Mouse (Mus musculus): ENCODE measurements at regions not wholly inside any gene's neighbourhood (a gene's known extent, or its start where the extent isn't known, plus 50 kb on each side); places are given as distances from the start of the nearest gene placed in this dataset.

DNA sequence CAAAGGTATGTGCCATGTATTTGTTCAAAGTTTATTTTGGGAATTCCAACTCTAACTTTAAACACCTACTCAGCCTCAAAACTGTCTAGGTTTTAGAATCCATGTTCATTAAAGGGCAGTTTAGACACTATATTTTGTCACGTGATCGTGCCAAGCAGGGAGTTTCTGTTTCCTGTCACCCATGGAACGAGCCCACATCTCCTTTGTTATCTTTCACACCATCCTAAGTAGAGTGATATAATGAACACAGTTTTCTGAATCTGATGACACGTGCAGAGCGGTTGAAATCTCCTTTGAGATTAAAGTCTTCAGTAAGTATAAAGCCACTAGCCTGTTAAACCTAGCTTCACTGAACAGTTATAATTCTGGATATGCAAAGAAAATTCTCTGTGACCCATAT is 1066.1 kb downstream of the Gsdmc2 start:
- ATAC-seq (replicated peaks; ENCODE audit: insufficient number of reproducible peaks, low FRiP score, low TSS enrichment, low read depth): no peak
- 83% methylated on average over 5 of the region's 5 CpGs for WGBS
- Histone ChIP-seq H3K27ac (replicated peaks; ENCODE audit: low read depth, low read length) (no peak overlapping the region), H3K4me3 (ENCODE audit: low read depth, low read length) (no peak overlapping the region), H3K4me1 (ENCODE audit: control insufficient read depth, insufficient read depth, low read length) (no peaks in the 10 kb centered on the region), H3K27me3 (ENCODE audit: control insufficient read depth, insufficient read depth, low read length) (no peaks in the 10 kb centered on the region), H3K4me2 (ENCODE audit: low read depth, low read length) (no peak overlapping the region), H3K9me3 (replicated peaks; ENCODE audit: control insufficient read depth, low read length) (no peaks in the 10 kb centered on the region), H3K36me3 (replicated peaks; ENCODE audit: control insufficient read depth, insufficient read depth, low read depth, low read length) (no peaks in the 10 kb centered on the region), H3K9ac (replicated peaks; ENCODE audit: low read length) (no peak overlapping the region)
- no peak for DNase-seq (ENCODE audit: low spot score)

- no peak overlapping the region for H3K27ac ChIP-seq (replicated peaks; ENCODE audit: low read depth, low read length)
- no peak overlapping the region for H3K9ac ChIP-seq (replicated peaks; ENCODE audit: low read length)
- ATAC-seq (replicated peaks; ENCODE audit: insufficient number of reproducible peaks, low FRiP score, low TSS enrichment, low read depth) (no peak), DNase-seq (ENCODE audit: low spot score) (no peak)
- no peak overlapping the region for H3K4me3 ChIP-seq (ENCODE audit: low read depth, low read length)
- no peaks in the 10 kb centered on the region for H3K27me3 ChIP-seq (ENCODE audit: control insufficient read depth, insufficient read depth, low read length)
- no peaks in the 10 kb centered on the region for H3K4me1 ChIP-seq (ENCODE audit: control insufficient read depth, insufficient read depth, low read length)
- 84% methylated on average over 2 of the region's 2 CpGs for WGBS
- no peaks in the 10 kb centered on the region for H3K9me3 ChIP-seq (replicated peaks; ENCODE audit: control insufficient read depth, low read length)
- no peaks in the 10 kb centered on the region for H3K36me3 ChIP-seq (replicated peaks; ENCODE audit: control insufficient read depth, insufficient read depth, low read depth, low read length)
- no peak overlapping the region for H3K4me2 ChIP-seq (ENCODE audit: low read depth, low read length)
These were observed 1092.3 kb downstream of the Gsdmc2 start for GRCm38 (mm10) chr15:62752686-62753085.

- Histone ChIP-seq H3K9me3 (replicated peaks; ENCODE audit: control insufficient read depth, low read length) (no peaks in the 10 kb centered on the region), H3K27ac (replicated peaks; ENCODE audit: low read depth, low read length) (no peak overlapping the region), H3K9ac (replicated peaks; ENCODE audit: low read length) (no peak overlapping the region), H3K4me1 (ENCODE audit: control insufficient read depth, insufficient read depth, low read length) (no peaks in the 10 kb centered on the region), H3K36me3 (replicated peaks; ENCODE audit: control insufficient read depth, insufficient read depth, low read depth, low read length) (no peaks in the 10 kb centered on the region), H3K4me2 (ENCODE audit: low read depth, low read length) (no peak overlapping the region), H3K4me3 (ENCODE audit: low read depth, low read length) (no peak overlapping the region), H3K27me3 (ENCODE audit: control insufficient read depth, insufficient read depth, low read length) (no peaks in the 10 kb centered on the region)
- DNase-seq (ENCODE audit: low spot score) (no peak), ATAC-seq (replicated peaks; ENCODE audit: insufficient number of reproducible peaks, low FRiP score, low TSS enrichment, low read depth) (no peak)
- 66% methylated on average over 3 of the region's 3 CpGs for WGBS
These were observed 1101.1 kb downstream of the Gsdmc2 start for GRCm38 (mm10) chr15:62743879-62744278.

- H3K4me2 ChIP-seq (ENCODE audit: low read depth, low read length): no peak overlapping the region
- ATAC-seq (replicated peaks; ENCODE audit: insufficient number of reproducible peaks, low FRiP score, low TSS enrichment, low read depth) (no peak), DNase-seq (ENCODE audit: low spot score) (no peak)
- H3K9me3 ChIP-seq (replicated peaks; ENCODE audit: control insufficient read depth, low read length): no peaks in the 10 kb centered on the region
- 80% methylated on average over 2 of the region's 2 CpGs for WGBS
- H3K27ac ChIP-seq (replicated peaks; ENCODE audit: low read depth, low read length): no peak overlapping the region
- no peaks in the 10 kb centered on the region for H3K36me3 ChIP-seq (replicated peaks; ENCODE audit: control insufficient read depth, insufficient read depth, low read depth, low read length)
- H3K27me3 ChIP-seq (ENCODE audit: control insufficient read depth, insufficient read depth, low read length): no peaks in the 10 kb centered on the region
- no peak overlapping the region for H3K9ac ChIP-seq (replicated peaks; ENCODE audit: low read length)
- H3K4me1 ChIP-seq (ENCODE audit: control insufficient read depth, insufficient read depth, low read length): no peaks in the 10 kb centered on the region
- H3K4me3 ChIP-seq (ENCODE audit: low read depth, low read length): no peak overlapping the region
These were observed 1104.2 kb downstream of the Gsdmc2 start for GRCm38 (mm10) chr15:62740746-62741145.

DNA sequence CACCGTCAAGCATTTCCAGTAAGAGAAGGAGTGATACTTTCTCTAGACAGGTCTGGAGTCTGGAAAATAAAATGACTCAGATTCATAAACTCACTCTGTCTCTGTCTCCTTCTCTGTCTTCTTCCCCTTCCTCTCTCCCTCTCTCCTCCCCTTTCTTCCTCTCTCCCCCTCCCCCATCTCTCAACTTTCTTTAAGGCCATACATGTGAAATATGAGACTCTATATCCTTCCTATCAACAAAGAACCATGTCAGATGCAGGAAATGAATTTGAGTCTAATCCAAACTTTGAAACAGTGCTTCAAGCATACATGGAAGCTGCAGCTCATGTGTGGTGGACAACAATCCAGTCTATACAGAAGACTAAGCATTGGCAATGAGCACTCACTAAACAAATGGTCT is 1109.6 kb downstream of the Gsdmc2 start:
- peak; percentile 1 for DNase-seq (ENCODE audit: low spot score)
- H3K4me2 ChIP-seq (ENCODE audit: low read depth, low read length): no peak overlapping the region
- no peak for ATAC-seq (replicated peaks; ENCODE audit: insufficient number of reproducible peaks, low FRiP score, low TSS enrichment, low read depth)
- no peaks in the 10 kb centered on the region for H3K9me3 ChIP-seq (replicated peaks; ENCODE audit: control insufficient read depth, low read length)
- no peak overlapping the region for H3K27ac ChIP-seq (replicated peaks; ENCODE audit: low read depth, low read length)
- H3K36me3 ChIP-seq (replicated peaks; ENCODE audit: control insufficient read depth, insufficient read depth, low read depth, low read length): no peaks in the 10 kb centered on the region
- no peaks in the 10 kb centered on the region for H3K4me1 ChIP-seq (ENCODE audit: control insufficient read depth, insufficient read depth, low read length)
- WGBS: 81% methylated on average over 1 of the region's 1 CpGs
- no peak overlapping the region for H3K9ac ChIP-seq (replicated peaks; ENCODE audit: low read length)
- H3K27me3 ChIP-seq (ENCODE audit: control insufficient read depth, insufficient read depth, low read length): no peaks in the 10 kb centered on the region
- H3K4me3 ChIP-seq (ENCODE audit: low read depth, low read length): no peak overlapping the region

- 67% methylated on average over 3 of the region's 3 CpGs for WGBS
- ATAC-seq (replicated peaks; ENCODE audit: insufficient number of reproducible peaks, low FRiP score, low TSS enrichment, low read depth): no peak
These were observed 1110.1 kb downstream of the Gsdmc2 start for GRCm38 (mm10) chr15:62734900-62735299.

GRCm38 (mm10) chr15:62730524-62730923 is 1114.5 kb downstream of the Gsdmc2 start:
- Histone ChIP-seq H3K9me3 (replicated peaks; ENCODE audit: control insufficient read depth, low read length) (no peaks in the 10 kb centered on the region), H3K9ac (replicated peaks; ENCODE audit: low read length) (no peak overlapping the region), H3K4me1 (ENCODE audit: control insufficient read depth, insufficient read depth, low read length) (no peaks in the 10 kb centered on the region), H3K27me3 (ENCODE audit: control insufficient read depth, insufficient read depth, low read length) (no peaks in the 10 kb centered on the region), H3K4me3 (ENCODE audit: low read depth, low read length) (no peak overlapping the region), H3K36me3 (replicated peaks; ENCODE audit: control insufficient read depth, insufficient read depth, low read depth, low read length) (no peaks in the 10 kb centered on the region), H3K27ac (replicated peaks; ENCODE audit: low read depth, low read length) (no peak overlapping the region), H3K4me2 (ENCODE audit: low read depth, low read length) (no peak overlapping the region)
- DNase-seq (ENCODE audit: low spot score) (no peak), ATAC-seq (replicated peaks; ENCODE audit: insufficient number of reproducible peaks, low FRiP score, low TSS enrichment, low read depth) (no peak)
- WGBS: 81% methylated on average over 3 of the region's 3 CpGs

More at GRCm38 (mm10) chr15:62734900-62735299, 1110.1 kb downstream of the Gsdmc2 start:
- DNase-seq (ENCODE audit: low spot score): no peak
- Histone ChIP-seq H3K27me3 (ENCODE audit: control insufficient read depth, insufficient read depth, low read length) (no peaks in the 10 kb centered on the region), H3K4me3 (ENCODE audit: low read depth, low read length) (no peak overlapping the region), H3K36me3 (replicated peaks; ENCODE audit: control insufficient read depth, insufficient read depth, low read depth, low read length) (no peaks in the 10 kb centered on the region), H3K27ac (replicated peaks; ENCODE audit: low read depth, low read length) (no peak overlapping the region), H3K4me1 (ENCODE audit: control insufficient read depth, insufficient read depth, low read length) (no peaks in the 10 kb centered on the region), H3K4me2 (ENCODE audit: low read depth, low read length) (no peak overlapping the region), H3K9me3 (replicated peaks; ENCODE audit: control insufficient read depth, low read length) (no peaks in the 10 kb centered on the region), H3K9ac (replicated peaks; ENCODE audit: low read length) (no peak overlapping the region)

- no peak for DNase-seq (ENCODE audit: low spot score)
- no peak overlapping the region for H3K27ac ChIP-seq (replicated peaks; ENCODE audit: low read depth, low read length)
- 51% methylated on average over 3 of the region's 3 CpGs for WGBS
These were observed 1130.7 kb downstream of the Gsdmc2 start for GRCm38 (mm10) chr15:62714265-62714664.

More at GRCm38 (mm10) chr15:62714265-62714664, 1130.7 kb downstream of the Gsdmc2 start:
- Histone ChIP-seq H3K4me2 (ENCODE audit: low read depth, low read length) (no peak overlapping the region), H3K9ac (replicated peaks; ENCODE audit: low read length) (no peak overlapping the region), H3K4me3 (ENCODE audit: low read depth, low read length) (no peak overlapping the region), H3K9me3 (replicated peaks; ENCODE audit: control insufficient read depth, low read length) (no peaks in the 10 kb centered on the region), H3K36me3 (replicated peaks; ENCODE audit: control insufficient read depth, insufficient read depth, low read depth, low read length) (no peaks in the 10 kb centered on the region), H3K4me1 (ENCODE audit: control insufficient read depth, insufficient read depth, low read length) (no peaks in the 10 kb centered on the region), H3K27me3 (ENCODE audit: control insufficient read depth, insufficient read depth, low read length) (no peaks in the 10 kb centered on the region)
- ATAC-seq (replicated peaks; ENCODE audit: insufficient number of reproducible peaks, low FRiP score, low TSS enrichment, low read depth): no peak

Data from embryonic facial prominence, embryonic 11.5 days (tissue).